Mouse (Mus musculus) hindbrain, embryonic 10.5 days (tissue): ENCODE results near the gene Tmem74b. TPM values are rescaled to one million over a fixed set of nuclear protein-coding genes. Genes with fewer than 3 reads are reported as not detected.

ENCODE experiments used
- DNase-seq: peaks from one replicate; pipeline ENCODE4 v3.0.0-alpha.2; 2017; ENCODE audit warnings: low spot score
- H3K27ac ChIP-seq: fragments of 300-500 bp; sonication (generic); 2 replicates; pipeline ENCODE4 v1.5.1; 2016; ENCODE audit warnings: mild to moderate bottlenecking, moderate library complexity
- H3K27me3 ChIP-seq: fragments of 300-500 bp; sonication (generic); 2 replicates; pipeline ENCODE4 v1.6.1; 2016; ENCODE audit warnings: mild to moderate bottlenecking; ENCODE audit not compliant: poor library complexity, insufficient read depth, severe bottlenecking
- H3K36me3 ChIP-seq: fragments of 300-500 bp; sonication (generic); 2 replicates; pipeline ENCODE4 v1.6.1; 2016; ENCODE audit warnings: mild to moderate bottlenecking, moderate library complexity
- H3K4me1 ChIP-seq: fragments of 300-500 bp; sonication (generic); replicated peaks from 2 replicates; pipeline ENCODE4 v1.6.1; 2016; ENCODE audit warnings: mild to moderate bottlenecking
- H3K4me3 ChIP-seq: fragments of 300-500 bp; sonication (generic); 2 replicates; pipeline ENCODE4 v1.5.1; 2016; ENCODE audit warnings: mild to moderate bottlenecking, moderate library complexity
- H3K9me3 ChIP-seq: fragments of 300-500 bp; sonication (generic); 2 replicates; pipeline ENCODE4 v1.6.1; 2016; ENCODE audit warnings: mild to moderate bottlenecking, moderate library complexity
- WGBS: fragments of 180-500 bp; shearing (Covaris S2); methylation state at CpG from one replicate; pipeline ENCODE4 v1.1.7; 2016; 5-methylcytosine and 5-hydroxymethylcytosine counted together
- polyA plus RNA-seq: library from polyadenylated mRNA; unstranded; fragments of >200 nt; fragmentation: Nextera tagmentation; extraction: Ambion mirVana; gene quantifications from 2 replicates; pipeline ENCODE4 v1.2.1, GENCODE M21; 2016

Gene Tmem74b
- polyA plus RNA-seq: 3.2 and 4.5 TPM in 2 replicates

DNA sequence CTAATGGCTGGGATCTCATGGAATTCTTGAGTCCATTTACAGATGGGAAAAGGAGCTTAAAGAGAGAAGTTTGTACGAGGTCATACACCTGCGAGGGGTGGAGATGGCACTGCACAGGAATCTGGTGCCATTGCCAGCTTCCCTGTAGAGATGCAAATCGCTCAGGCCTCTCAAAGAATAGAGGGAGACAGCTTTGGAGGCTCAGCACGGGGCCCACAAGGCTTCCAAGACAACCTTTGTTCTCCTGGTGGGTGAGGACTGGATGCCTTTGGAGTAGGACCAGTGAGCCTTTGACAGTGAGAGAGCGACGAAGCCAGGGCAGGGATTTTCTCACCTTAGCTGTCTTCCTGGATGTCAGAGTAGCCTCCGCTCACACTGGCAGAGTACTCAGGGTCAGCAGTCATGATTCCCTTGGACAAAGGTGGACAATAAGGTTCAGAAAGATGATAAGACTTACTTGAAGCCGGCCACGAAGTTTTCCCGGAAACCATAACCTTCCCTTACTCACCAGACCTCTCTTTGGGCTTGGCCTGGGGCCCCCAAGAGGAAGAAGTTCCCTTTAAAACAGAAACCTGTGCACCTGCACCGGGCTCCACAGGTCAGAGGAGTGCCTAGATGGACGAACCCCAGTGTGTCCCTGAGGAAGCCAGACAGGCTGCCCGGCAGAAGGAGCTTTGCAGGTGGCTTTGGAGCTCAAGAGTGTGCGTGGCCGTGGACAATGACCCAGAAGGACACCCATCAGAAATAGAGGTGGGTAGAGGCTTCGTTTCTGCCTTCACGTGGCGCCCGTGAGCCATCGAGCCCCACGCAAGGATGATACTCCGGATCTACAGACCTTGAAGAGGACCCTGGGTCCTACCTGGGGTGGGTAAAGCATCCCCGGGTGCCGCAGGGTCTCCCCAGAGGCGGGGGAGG, at the start of gene Tmem74b:
Gene Tmem74b (plus strand): TSS at position 778 of the 915 bp plus-strand sequence.
- Histone ChIP-seq H3K9me3 (no peaks in the 10 kb centered on the region), H3K27ac (peak within 1 kb of the TSS; percentile 88), H3K4me1 (peaks cover 25% of the 10 kb centered on the region), H3K27me3 (peaks cover 65% of the 10 kb centered on the region), H3K4me3 (peak within 1 kb of the TSS; percentile 76), H3K36me3 (peaks cover 4% of the 10 kb centered on the region; the same call in 1 of the 2 replicates)
- peak; percentile 8 for DNase-seq
- WGBS: 2% methylated on average over 25 of the region's 25 CpGs

DNA sequence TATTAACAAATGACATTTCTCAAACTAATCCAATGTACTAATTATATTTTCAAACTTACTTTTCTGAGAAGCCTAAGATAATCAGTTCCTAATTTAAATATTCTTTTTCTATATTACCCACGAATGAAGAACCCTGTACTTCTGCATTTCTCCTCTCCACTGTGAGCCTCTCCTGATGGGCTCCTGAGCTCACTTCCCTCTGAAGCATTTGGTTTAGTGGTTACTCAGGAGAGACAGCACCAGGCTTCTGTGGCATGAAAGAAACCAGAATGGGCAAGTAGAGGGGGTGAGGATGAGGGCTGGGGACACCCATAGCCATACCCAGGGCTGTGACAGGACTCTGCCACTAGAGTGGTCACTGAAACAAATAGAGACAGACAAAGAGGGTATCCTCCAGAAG, 49.8 kb upstream of the Tmem74b start:
- H3K9me3 ChIP-seq: no peaks in the 10 kb centered on the region
- H3K4me3 ChIP-seq: no peak overlapping the region
- no peaks in the 10 kb centered on the region for H3K36me3 ChIP-seq
- no peaks in the 10 kb centered on the region for H3K4me1 ChIP-seq
- H3K27ac ChIP-seq: no peak overlapping the region
- no peaks in the 10 kb centered on the region for H3K27me3 ChIP-seq
- 75% methylated on average over 1 of the region's 1 CpGs for WGBS
- no peak for DNase-seq

DNA sequence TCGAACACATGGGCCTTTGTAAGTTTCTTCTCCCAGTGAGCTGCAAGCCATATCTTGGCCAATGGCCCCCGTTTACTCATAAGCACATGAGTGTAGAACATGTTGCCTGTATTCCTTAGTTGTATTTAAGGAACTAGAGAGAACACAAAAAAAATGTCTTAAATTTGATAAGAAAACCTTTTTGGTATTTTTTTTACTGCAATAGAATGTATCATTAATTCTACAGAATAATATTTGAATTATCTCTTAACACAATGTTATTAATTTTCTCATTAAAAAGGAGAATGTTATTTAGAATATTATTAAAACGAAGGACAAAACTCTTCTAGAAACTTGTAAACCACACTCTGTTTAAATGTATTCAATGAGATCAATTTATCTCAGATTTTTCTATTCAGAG, 33.4 kb upstream of the Tmem74b start, which contains the start of gene Rad21l:
Gene Rad21l (minus strand): TSS at position 101 of the 400 bp plus-strand sequence.
- 79% methylated on average over 3 of the region's 3 CpGs for WGBS
- peaks cover 8% of the 10 kb centered on the region for H3K4me1 ChIP-seq
- no peak for DNase-seq
- H3K9me3 ChIP-seq: no peaks in the 10 kb centered on the region
- H3K4me3 ChIP-seq: no peak within 1 kb of the TSS
- H3K27me3 ChIP-seq: peaks cover 23% of the 10 kb centered on the region
- H3K27ac ChIP-seq: no peak within 1 kb of the TSS
- no peaks in the 10 kb centered on the region for H3K36me3 ChIP-seq

DNA sequence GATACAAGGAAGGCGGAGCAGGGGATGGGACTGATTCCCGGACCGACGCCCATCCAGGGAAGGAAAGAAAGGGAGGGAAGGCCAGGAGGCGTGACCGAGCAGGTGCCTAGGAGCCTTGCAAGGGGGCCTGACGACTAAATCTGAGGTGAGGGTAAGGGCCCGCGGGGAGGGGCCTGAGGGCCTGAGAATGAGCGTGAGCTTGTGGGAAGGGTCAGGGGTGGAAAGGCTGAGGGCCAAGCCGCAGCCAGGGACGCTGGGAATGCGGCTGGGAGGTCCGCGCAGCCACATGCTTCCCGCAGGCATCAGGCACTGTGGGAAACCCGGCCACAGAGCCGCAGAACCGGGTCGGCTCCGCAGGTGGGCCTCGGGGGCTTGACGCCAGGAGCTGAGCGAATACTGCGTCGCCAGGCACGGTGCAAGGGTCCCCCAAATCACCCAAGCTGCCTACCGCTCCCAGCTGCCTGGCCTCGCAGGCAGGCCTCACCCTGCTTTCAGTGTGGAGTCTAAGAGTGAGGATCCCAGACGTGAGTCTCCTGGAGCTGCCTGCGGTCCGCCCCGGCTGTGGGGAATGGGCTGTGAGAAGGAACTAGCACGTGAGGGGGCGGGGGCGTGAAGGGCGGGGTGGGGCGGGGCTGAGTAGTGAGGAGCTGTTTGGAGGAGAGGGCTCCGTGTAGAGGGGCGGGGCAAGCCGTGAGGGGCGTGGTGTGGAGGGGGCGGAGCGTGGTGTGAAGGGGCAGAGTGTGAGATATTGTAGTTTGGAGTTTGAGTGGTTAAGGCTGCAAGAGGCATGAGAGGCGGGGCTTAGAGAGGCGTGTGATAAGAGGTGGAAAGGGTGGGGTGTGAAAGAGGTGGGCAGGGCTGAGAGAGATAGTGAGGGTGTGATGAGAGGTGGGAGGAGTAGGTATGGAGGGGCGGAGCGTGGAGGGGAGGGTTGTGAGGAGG, 31.5 kb upstream of the Tmem74b start:
- H3K36me3 ChIP-seq: no peaks in the 10 kb centered on the region
- H3K27me3 ChIP-seq: peaks cover 23% of the 10 kb centered on the region
- no peak overlapping the region for H3K27ac ChIP-seq
- peaks cover 8% of the 10 kb centered on the region for H3K4me1 ChIP-seq
- H3K4me3 ChIP-seq: peak overlapping the region; percentile 32
- WGBS: 37% methylated on average over 48 of the region's 48 CpGs
- no peak for DNase-seq
- no peaks in the 10 kb centered on the region for H3K9me3 ChIP-seq

DNA sequence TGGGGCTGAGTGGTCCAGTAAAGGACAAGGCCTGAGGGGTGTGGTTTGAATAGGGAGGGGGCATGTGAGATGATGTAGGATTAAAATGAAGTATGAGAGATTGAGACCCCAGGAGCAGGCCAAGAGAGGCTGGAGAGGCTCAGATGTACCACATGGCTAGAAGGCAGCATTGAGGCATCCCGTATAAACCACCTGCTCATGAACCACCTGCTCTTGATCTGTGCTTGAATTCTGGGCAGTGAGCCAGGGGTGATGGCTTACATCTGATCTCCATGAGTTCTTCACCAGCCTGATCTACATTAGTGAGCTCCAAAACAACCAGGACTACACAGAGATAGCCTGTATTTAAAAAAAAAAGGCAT, 30.9 kb upstream of the Tmem74b start:
- 66% methylated on average over 1 of the region's 1 CpGs for WGBS
- Histone ChIP-seq H3K4me1 (peaks cover 8% of the 10 kb centered on the region), H3K27me3 (peaks cover 23% of the 10 kb centered on the region), H3K9me3 (no peaks in the 10 kb centered on the region), H3K27ac (no peak overlapping the region), H3K36me3 (no peaks in the 10 kb centered on the region), H3K4me3 (no peak overlapping the region)
- no peak for DNase-seq

DNA sequence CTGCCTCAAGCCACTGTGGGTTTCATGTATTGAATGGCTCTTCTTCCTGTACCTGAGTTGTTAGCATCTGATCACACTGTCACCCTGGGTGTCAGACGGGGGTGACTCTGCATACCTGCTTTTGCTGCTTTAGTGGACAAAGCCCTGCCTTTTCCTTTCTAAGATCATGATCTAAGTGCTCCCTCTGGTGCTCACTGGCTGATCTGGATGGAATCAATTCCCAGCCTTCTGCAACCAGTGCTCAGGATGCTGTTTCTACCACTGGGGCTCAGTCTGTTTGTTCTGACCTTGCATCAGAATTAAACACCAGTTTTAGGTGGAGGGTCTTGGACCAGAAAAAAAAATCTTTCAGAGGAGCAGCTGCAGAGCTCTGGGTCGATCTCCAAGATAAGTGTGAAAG, 25.6 kb upstream of the Tmem74b start:
- Histone ChIP-seq H3K36me3 (no peaks in the 10 kb centered on the region), H3K27me3 (0 out of 2 replicates have a peak, but pooled peaks cover 3% of the 10 kb centered on the region), H3K4me1 (no peaks in the 10 kb centered on the region), H3K4me3 (no peak overlapping the region), H3K27ac (no peak overlapping the region), H3K9me3 (no peaks in the 10 kb centered on the region)
- no peak for DNase-seq
- 61% methylated on average over 2 of the region's 2 CpGs for WGBS

DNA sequence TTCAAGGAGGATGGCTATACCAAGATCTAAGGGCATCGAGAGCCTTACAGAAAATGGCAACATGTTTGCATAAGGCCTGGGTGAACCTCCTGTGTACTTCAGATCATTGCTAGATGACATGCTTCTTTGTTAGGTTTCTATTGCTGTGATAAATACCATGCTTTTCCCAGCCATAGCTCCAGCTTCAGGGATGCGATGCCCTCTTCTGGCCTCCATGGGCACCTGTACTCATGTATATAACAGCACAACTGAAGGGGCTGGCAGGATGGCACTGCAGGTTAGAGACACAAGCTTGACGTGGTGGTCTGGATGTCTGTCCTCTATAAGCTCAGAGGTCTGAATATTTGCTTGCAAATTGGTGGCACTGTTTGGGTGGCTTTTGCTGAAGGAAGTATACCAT, 19.5 kb upstream of the Tmem74b start:
- no peaks in the 10 kb centered on the region for H3K27me3 ChIP-seq
- no peak overlapping the region for H3K27ac ChIP-seq
- WGBS: 59% methylated on average over 3 of the region's 3 CpGs
- no peaks in the 10 kb centered on the region for H3K9me3 ChIP-seq
- H3K36me3 ChIP-seq: no peaks in the 10 kb centered on the region
- H3K4me1 ChIP-seq: no peaks in the 10 kb centered on the region
- peak; percentile 22 for DNase-seq
- no peak overlapping the region for H3K4me3 ChIP-seq

DNA sequence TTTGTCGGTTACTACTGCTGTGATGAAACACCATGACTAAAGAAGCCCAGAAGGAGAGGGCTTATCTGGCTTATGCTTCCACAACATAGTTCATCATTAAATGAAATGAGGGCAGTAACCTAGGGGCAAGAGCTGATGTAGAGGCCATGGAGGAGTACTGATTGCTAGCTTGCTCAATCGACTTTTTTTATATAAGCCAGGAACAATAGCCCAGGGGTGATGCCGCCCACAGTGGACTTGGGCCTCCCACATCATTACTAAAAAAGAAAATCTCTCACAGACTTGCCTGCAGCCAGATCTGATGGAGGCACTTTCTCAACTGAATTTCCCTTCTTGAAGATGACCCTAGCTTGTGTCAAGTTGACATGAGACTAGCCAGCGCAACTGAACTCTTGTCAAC, 18.8 kb upstream of the Tmem74b start:
- no peak for DNase-seq

DNA sequence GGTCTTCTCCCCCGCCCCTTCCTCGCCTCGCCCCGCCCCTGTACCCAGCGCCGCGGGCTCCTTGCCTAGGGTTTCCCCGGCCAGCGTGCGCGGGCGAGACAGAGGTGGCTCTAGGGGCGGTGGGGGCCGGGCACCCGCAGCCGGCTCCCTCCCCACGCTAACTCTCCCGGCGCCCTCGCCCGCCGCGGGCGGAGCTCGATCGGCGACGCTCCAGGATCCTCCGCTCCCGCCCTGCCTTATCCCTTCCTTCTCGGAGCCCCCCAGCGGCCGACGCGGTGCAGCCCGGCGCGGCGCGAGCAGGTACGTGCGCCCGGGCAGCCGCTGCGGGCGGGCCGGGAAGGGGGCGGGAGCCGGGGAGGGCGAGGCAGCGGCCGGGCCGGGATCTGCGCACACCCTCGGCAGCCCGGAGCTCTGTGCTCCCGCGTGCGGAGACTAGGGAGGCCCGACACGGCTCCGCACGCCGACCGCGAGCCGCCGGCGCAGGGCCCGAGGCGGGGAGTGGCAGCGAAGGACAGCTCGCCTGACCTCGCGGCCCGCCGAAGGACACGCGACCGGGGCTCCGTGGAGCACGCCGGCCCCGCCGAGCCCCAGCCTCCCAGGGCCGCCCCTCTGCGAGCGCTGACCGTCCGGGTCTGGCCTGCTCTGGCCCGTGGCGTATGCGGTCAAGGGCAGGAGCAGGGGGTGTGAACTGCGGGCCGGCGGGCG, 490 bp downstream of the Tmem74b start:
- DNase-seq: peak; percentile 66
- H3K27ac ChIP-seq: peak overlapping the region; percentile 88
- peaks cover 68% of the 10 kb centered on the region for H3K27me3 ChIP-seq
- H3K9me3 ChIP-seq: no peaks in the 10 kb centered on the region
- peak overlapping the region; percentile 76 for H3K4me3 ChIP-seq
- peaks cover 25% of the 10 kb centered on the region for H3K4me1 ChIP-seq
- under 1% methylated on average over 96 of the region's 97 CpGs for WGBS
- peaks cover 9% of the 10 kb centered on the region; the same call in 1 of the 2 replicates for H3K36me3 ChIP-seq

More for the DNA sequence above, 18.8 kb upstream of the Tmem74b start:
- Histone ChIP-seq H3K27ac (no peak overlapping the region), H3K36me3 (no peaks in the 10 kb centered on the region), H3K9me3 (no peaks in the 10 kb centered on the region), H3K4me3 (no peak overlapping the region), H3K4me1 (no peaks in the 10 kb centered on the region), H3K27me3 (no peaks in the 10 kb centered on the region)
- WGBS: 94% methylated on average over 4 of the region's 4 CpGs

DNA sequence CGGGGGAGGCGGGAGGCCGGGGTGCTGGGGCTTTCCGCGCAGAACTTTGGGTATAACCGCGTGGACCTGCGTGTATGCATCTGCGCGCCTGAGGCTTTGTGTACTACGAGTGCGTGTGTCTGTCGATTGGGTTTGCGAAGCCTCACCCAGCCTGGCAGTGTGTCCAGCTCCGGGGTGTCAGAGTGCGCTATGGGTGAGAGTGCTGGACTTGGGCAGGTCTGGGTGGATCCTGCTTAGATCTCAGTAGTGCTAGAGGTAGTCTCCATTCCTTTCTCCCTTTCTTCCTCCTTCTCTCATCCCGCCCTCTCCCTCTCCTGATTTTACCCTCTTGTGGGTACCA, 1.0 kb downstream of the Tmem74b start:
- Histone ChIP-seq H3K4me3 (peak overlapping the region; percentile 76), H3K9me3 (no peaks in the 10 kb centered on the region), H3K36me3 (peaks cover 9% of the 10 kb centered on the region; the same call in 1 of the 2 replicates), H3K4me1 (peaks cover 25% of the 10 kb centered on the region), H3K27me3 (peaks cover 68% of the 10 kb centered on the region), H3K27ac (peak overlapping the region; percentile 88)
- peak; percentile 51 for DNase-seq
- WGBS: 2% methylated on average over 17 of the region's 17 CpGs

DNA sequence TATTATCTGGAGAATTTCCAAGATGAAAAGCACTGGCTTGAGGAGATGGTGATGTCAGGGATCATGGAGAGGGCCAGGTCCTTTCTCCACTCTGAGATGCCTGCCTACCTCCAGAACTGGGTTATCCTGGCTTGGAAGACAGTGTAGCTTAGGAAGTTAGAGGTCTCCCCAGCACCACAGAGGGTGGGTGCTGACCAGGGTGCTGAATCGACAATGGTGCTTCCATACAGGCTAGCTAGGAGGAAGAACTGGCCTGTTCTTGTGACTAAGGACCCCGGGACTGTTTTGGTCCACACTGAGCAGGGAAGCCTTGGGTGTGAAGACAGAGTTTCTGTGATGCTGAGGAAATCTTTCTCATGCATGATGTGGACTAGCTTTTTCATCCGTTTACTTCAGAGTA, 10.8 kb downstream of the Tmem74b start:
- no peaks in the 10 kb centered on the region for H3K4me1 ChIP-seq
- no peak overlapping the region for H3K4me3 ChIP-seq
- peaks cover 34% of the 10 kb centered on the region for H3K36me3 ChIP-seq
- 37% methylated on average over 3 of the region's 3 CpGs for whole genome bisulfite sequencing
- H3K27ac ChIP-seq: no peak overlapping the region
- DNase-seq: peak; percentile 42
- no peaks in the 10 kb centered on the region for H3K27me3 ChIP-seq
- no peaks in the 10 kb centered on the region for H3K9me3 ChIP-seq

DNA sequence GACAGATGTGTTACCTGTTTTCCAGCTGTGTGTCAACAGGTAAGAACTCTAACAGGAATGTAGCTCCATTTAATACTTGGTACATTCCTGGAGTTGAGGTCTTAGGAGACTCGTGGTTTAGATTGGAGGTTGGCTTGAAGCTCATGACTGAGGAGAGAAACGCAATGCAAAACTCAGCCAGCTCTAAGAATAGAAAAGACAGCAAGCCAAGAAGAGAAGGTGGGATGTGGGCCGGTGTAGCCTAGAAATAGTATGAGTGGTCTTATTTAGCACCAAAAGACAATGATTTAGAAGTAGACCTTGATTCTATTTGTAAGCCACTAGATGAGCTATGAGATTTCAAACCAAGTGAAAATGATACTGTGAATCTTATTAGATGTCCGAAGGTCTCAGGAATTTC, 13.7 kb downstream of the Tmem74b start:
- Histone ChIP-seq H3K36me3 (peaks cover 63% of the 10 kb centered on the region), H3K27me3 (no peaks in the 10 kb centered on the region), H3K9me3 (no peaks in the 10 kb centered on the region), H3K4me3 (no peak overlapping the region), H3K4me1 (no peaks in the 10 kb centered on the region), H3K27ac (no peak overlapping the region)
- WGBS: 94% methylated on average over 4 of the region's 4 CpGs
- DNase-seq: no peak
